Mouse (Mus musculus) hindbrain, embryonic 14.5 days (tissue): ENCODE results near the gene Comp. TPM values are rescaled to one million over a fixed set of nuclear protein-coding genes. Genes with fewer than 3 reads are reported as not detected.

Experiments
- ATAC-seq: fragments of 200-750 bp; cut with Nextera tagmentation; 2 replicates; pipeline ENCODE4 v1.8.0; 2017; ENCODE audit warnings: moderate number of reproducible peaks, mild to moderate bottlenecking, moderate TSS enrichment, moderate library complexity; ENCODE audit not compliant: low FRiP score
- DNase-seq: peaks from one replicate; pipeline ENCODE4 v3.0.0-alpha.2; 2015; ENCODE audit warnings: low spot score
- H3K27ac ChIP-seq: fragments of 300-500 bp; sonication (generic); 2 replicates; pipeline ENCODE4 v1.5.1; 2014; ENCODE audit warnings: mild to moderate bottlenecking, moderate library complexity
- H3K27me3 ChIP-seq: fragments of 300-500 bp; sonication (generic); 2 replicates; pipeline ENCODE4 v1.6.1; 2014; ENCODE audit warnings: mild to moderate bottlenecking, low read length, mixed read lengths; ENCODE audit not compliant: control insufficient read depth, insufficient read depth
- H3K36me3 ChIP-seq: fragments of 300-500 bp; sonication (generic); replicated peaks from 2 replicates; pipeline ENCODE4 v1.6.1; 2014; ENCODE audit not compliant: control insufficient read depth, insufficient read depth
- H3K4me1 ChIP-seq: fragments of 300-500 bp; sonication (generic); replicated peaks from 2 replicates; pipeline ENCODE4 v1.6.1; 2014; ENCODE audit warnings: antibody characterized with exemption, low read length, mixed read lengths; ENCODE audit not compliant: control insufficient read depth, insufficient read depth
- H3K4me2 ChIP-seq: fragments of 300-500 bp; sonication (generic); replicated peaks from 2 replicates; pipeline ENCODE4 v1.6.1; 2014; ENCODE audit warnings: mild to moderate bottlenecking, moderate library complexity
- H3K4me3 ChIP-seq: fragments of 300-500 bp; sonication (generic); replicated peaks from 2 replicates; pipeline ENCODE4 v1.5.1; 2014; ENCODE audit warnings: mild to moderate bottlenecking, low read length
- H3K9ac ChIP-seq: fragments of 300-500 bp; sonication (generic); 2 replicates; pipeline ENCODE4 v1.6.1; 2014
- H3K9me3 ChIP-seq: fragments of 300-500 bp; sonication (generic); 2 replicates; pipeline ENCODE4 v1.6.1; 2016; ENCODE audit warnings: low read length; ENCODE audit not compliant: control insufficient read depth
- WGBS: fragments of 180-500 bp; shearing (Covaris S2); extraction: QIAGEN DNeasy Blood & Tissue Kit; methylation state at CpG from one replicate; pipeline ENCODE4 v1.1.7; 2014; 5-methylcytosine and 5-hydroxymethylcytosine counted together
- polyA plus RNA-seq: library from polyadenylated mRNA; unstranded; fragments of >200 nt; fragmentation: Nextera tagmentation; extraction: Ambion mirVana; gene quantifications from 2 replicates; pipeline ENCODE4 v1.2.1, GENCODE M21; 2014

The Comp gene
- polyA plus RNA-seq, 1 experiment from 2014 or later, result 0.27 TPM

DNA sequence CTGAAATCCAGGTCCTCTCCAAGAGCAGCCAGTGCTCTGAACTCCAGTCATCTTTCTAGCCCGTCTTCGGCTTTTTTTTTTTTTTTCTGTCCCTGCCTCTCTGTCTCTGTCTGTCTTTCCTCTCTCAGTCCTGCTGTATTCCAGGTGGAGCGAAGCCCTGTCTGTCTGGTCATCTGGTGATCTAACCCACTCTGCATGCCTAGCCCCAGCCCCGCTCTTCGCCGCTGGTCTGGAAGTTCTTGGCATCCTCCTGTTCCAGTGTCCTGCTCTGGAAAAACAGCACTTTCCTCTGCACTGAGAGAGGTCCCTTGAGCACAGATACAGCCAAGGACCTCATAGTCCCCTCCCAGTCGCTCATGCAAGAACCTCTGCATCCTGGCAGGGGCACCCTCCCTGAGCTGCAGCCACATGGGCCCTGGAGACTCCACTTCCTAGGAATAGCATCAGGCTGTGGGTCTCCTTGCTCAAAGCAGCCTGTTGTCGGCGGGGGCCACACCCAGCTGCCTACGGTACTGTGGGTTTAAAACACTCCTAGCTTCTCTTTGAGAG lies 11.8 kb upstream of the Comp start:
- H3K4me1 ChIP-seq, result no peaks in the 10 kb centered on the region
- ATAC-seq (no peak), DNase-seq (no peak)
- H3K27ac ChIP-seq, result no peak overlapping the region
- H3K9me3 ChIP-seq, result no peaks in the 10 kb centered on the region
- no peak overlapping the region for H3K9ac ChIP-seq
- no peaks in the 10 kb centered on the region for H3K27me3 ChIP-seq
- 79% methylated on average over 10 of the region's 10 CpGs for WGBS
- H3K4me3 ChIP-seq, result no peak overlapping the region
- no peaks in the 10 kb centered on the region for H3K36me3 ChIP-seq
- H3K4me2 ChIP-seq, result no peak overlapping the region

DNA sequence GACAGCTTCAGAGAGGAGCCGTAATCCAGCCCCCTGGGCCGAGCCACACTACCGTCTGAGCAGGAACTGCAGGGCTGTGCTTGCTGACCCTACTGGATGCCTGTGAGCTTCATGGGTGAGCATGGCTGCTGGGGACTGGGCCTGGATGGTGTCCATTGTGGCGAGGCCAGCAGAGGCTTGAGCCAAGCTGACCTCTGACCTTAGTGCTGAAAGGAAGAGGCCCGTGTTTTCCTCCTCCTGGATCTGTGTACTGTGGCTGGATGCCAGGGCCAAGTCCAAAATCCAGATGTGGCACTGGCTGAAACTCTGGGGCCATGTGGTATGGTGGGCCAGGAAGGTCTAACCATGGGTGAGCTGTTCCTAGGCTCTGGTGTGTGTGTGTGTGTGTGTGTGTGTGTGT lies 9.3 kb upstream of the Comp start:
- no peak overlapping the region for H3K27ac ChIP-seq
- no peak for ATAC-seq

GRCm38 (mm10) chr8:70366588-70366987 lies 6.8 kb upstream of the Comp start:
- Histone ChIP-seq H3K4me1 (no peaks in the 10 kb centered on the region), H3K27ac (no peak overlapping the region), H3K4me3 (no peak overlapping the region), H3K36me3 (no peaks in the 10 kb centered on the region), H3K9ac (no peak overlapping the region), H3K27me3 (peaks cover 3% of the 10 kb centered on the region), H3K4me2 (no peak overlapping the region), H3K9me3 (no peaks in the 10 kb centered on the region)
- no peak for ATAC-seq
- WGBS, result 65% methylated on average over 5 of the region's 5 CpGs
- no peak for DNase-seq

More for the DNA sequence above, 9.3 kb upstream of the Comp start:
- WGBS, result 21% methylated on average over 5 of the region's 5 CpGs
- Histone ChIP-seq H3K4me2 (no peak overlapping the region), H3K27me3 (no peaks in the 10 kb centered on the region), H3K9ac (no peak overlapping the region), H3K4me3 (no peak overlapping the region), H3K36me3 (no peaks in the 10 kb centered on the region), H3K4me1 (no peaks in the 10 kb centered on the region), H3K9me3 (no peaks in the 10 kb centered on the region)
- DNase-seq, result no peak

DNA sequence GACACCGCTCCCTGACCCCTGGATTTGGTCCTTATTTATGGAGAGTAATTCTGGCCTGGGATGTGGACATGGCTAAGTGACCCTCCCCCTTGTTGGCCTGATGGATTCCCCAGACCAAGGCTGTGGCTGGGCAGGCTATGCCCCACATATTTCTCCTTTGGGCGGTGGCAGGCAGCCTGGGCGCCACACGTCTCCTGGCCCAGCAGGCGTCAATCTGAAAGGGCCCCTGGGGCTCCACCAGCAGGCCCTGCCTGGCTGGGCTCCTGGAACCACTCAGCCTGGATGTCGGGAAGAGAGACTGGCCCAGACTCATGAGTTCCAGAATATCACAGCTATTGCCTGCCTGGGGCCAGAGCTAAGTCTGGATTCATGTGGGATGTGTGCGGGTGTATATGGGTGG lies 2.9 kb upstream of the Comp start:
- Histone ChIP-seq H3K9ac (no peak overlapping the region), H3K4me2 (no peak overlapping the region), H3K27me3 (peaks cover 42% of the 10 kb centered on the region), H3K9me3 (no peaks in the 10 kb centered on the region), H3K4me1 (peaks cover 9% of the 10 kb centered on the region), H3K27ac (no peak overlapping the region), H3K36me3 (no peaks in the 10 kb centered on the region), H3K4me3 (no peak overlapping the region)
- DNase-seq, result no peak
- 79% methylated on average over 7 of the region's 7 CpGs for WGBS
- ATAC-seq, result no peak

DNA sequence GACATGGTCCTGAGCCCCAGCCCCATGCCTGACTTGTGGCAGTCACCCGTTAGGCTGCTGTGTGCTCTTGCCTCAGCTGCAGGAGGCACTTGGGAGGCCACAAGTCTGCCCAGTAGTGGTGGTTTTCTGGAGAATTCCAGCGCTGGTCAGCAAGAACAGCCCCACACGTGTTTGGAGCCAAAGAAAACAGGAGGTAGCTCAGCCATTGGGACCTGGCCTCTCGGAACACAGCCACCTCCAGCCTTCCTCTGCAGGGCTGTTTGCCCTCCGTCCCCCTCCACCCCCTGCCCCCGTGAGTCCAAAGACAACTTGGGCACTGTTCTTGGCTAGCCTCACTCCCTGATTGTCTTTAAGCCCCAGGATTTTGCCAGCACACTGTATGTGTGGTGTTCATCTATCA lies 1.4 kb upstream of the Comp start:
- H3K27ac ChIP-seq, result no peak overlapping the region
- H3K4me1 ChIP-seq, result peaks cover 9% of the 10 kb centered on the region
- ATAC-seq, result no peak
- H3K9ac ChIP-seq, result no peak overlapping the region
- H3K9me3 ChIP-seq, result no peaks in the 10 kb centered on the region
- H3K27me3 ChIP-seq, result peaks cover 56% of the 10 kb centered on the region
- H3K36me3 ChIP-seq, result no peaks in the 10 kb centered on the region
- H3K4me3 ChIP-seq, result no peak overlapping the region
- WGBS, result 35% methylated on average over 6 of the region's 6 CpGs
- DNase-seq, result no peak
- no peak overlapping the region for H3K4me2 ChIP-seq

DNA sequence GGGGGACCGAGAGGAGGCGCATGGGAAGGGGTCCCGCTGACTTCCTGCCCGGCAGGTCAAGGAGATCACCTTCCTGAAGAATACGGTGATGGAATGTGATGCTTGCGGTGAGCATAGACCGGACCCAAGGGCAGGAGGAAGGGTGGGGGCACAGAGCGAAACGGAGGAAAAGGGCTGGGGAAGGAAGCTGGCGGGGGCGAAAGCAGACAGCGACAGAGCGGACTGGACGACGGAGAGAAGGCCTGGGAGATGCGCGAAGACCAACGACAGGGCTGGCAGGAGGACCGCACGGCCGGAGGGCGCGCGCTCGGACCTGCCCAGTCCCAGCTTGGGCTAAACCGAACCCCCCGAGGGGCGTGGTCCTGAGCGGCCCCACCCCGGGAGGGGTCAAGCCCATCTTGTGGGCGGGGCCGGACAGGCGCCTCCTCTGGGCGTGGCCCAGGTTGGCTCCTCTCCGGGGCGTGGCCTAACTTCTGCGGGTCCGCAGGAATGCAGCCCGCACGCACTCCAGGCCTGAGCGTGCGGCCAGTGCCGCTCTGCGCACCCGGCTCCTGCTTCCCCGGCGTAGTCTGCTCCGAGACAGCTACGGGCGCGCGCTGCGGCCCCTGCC lies 1.1 kb downstream of the Comp start:
- no peak for DNase-seq
- H3K9ac ChIP-seq, result no peak overlapping the region
- no peaks in the 10 kb centered on the region for H3K9me3 ChIP-seq
- H3K27me3 ChIP-seq, result peaks cover 81% of the 10 kb centered on the region
- H3K27ac ChIP-seq, result no peak overlapping the region
- WGBS, result under 1% methylated on average over 40 of the region's 53 CpGs
- H3K4me1 ChIP-seq, result peaks cover 9% of the 10 kb centered on the region
- H3K36me3 ChIP-seq, result no peaks in the 10 kb centered on the region
- ATAC-seq, result peak; percentile 56
- H3K4me2 ChIP-seq, result peak overlapping the region; percentile 45
- H3K4me3 ChIP-seq, result peak overlapping the region; percentile 24

DNA sequence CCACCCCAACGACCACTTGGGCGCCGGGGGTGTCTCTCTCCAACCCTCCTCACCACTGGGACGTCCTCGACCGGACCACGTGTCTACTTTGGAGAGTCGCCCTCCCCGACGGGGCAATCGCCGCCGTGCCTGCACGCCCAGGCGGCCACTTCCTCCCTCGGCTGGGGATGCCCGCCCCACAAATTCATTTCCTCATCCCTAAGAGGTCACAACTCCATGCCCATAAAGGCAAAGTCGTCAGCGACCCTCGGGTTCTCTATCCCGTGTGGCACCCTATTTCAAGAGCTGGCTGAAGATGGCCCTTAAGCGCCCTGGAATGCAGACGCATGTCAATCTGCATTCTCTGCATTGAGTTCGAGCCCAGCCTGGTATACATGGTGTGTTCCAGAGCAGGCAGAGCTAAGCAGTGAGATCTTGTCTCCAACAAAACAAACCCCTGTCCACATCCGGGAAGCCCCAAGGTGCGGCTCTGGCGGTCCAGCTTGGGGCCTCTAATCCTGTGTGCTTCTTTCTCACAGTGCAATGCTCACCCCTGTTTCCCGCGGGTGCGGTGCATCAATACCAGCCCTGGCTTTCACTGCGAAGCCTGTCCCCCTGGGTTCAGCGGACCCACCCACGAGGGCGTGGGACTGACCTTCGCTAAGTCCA lies 2.0 kb downstream of the Comp start:
- DNase-seq, result no peak
- Histone ChIP-seq H3K4me3 (peak overlapping the region; percentile 24; the same call in 1 of the 2 replicates), H3K27me3 (peaks cover 82% of the 10 kb centered on the region), H3K9ac (no peak overlapping the region), H3K4me2 (no peak overlapping the region), H3K9me3 (no peaks in the 10 kb centered on the region), H3K36me3 (no peaks in the 10 kb centered on the region), H3K4me1 (peaks cover 9% of the 10 kb centered on the region), H3K27ac (no peak overlapping the region)
- whole genome bisulfite sequencing, result 7% methylated on average over 35 of the region's 35 CpGs
- ATAC-seq, result no peak

GRCm38 (mm10) chr8:70376275-70376741 lies 3.0 kb downstream of the Comp start:
- peaks cover 9% of the 10 kb centered on the region for H3K4me1 ChIP-seq
- no peak for ATAC-seq
- no peak overlapping the region for H3K9ac ChIP-seq
- 8% methylated on average over 37 of the region's 37 CpGs for WGBS
- peaks cover 82% of the 10 kb centered on the region for H3K27me3 ChIP-seq
- peak overlapping the region; percentile 5; the same call in 1 of the 2 replicates for H3K4me3 ChIP-seq
- H3K36me3 ChIP-seq, result 0 out of 2 replicates have a peak, but pooled peaks cover 3% of the 10 kb centered on the region
- H3K4me2 ChIP-seq, result peak overlapping the region; percentile 7; the same call in 1 of the 2 replicates
- no peaks in the 10 kb centered on the region for H3K9me3 ChIP-seq
- no peak overlapping the region for H3K27ac ChIP-seq
- DNase-seq, result no peak

DNA sequence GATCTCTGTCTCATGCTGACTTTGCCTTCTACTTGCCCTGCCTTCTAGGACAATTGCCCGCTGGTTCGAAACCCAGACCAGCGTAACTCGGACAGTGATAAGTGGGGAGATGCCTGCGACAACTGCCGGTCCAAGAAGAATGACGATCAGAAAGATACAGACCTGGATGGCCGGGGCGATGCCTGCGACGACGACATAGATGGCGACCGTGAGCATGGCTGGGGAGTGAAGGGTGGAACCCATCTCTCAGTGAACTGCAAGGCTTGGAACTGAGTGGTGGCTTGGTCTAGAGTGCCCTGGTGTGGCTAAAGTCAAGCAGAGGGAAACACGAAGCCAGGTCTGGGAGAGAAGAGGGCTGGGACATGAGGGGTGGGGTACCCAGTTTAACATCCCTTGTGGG lies 3.7 kb downstream of the Comp start:
- Histone ChIP-seq H3K4me3 (no peak overlapping the region), H3K9ac (no peak overlapping the region), H3K27ac (no peak overlapping the region), H3K27me3 (peaks cover 75% of the 10 kb centered on the region), H3K36me3 (0 out of 2 replicates have a peak, but pooled peaks cover 3% of the 10 kb centered on the region), H3K4me2 (no peak overlapping the region), H3K9me3 (no peaks in the 10 kb centered on the region), H3K4me1 (peaks cover 9% of the 10 kb centered on the region)
- 18% methylated on average over 15 of the region's 15 CpGs for WGBS
- ATAC-seq (no peak), DNase-seq (no peak)
